Mouse (Mus musculus) heart, adult 18-20 months (tissue): ENCODE measurements around the gene Acacb. TPM values are rescaled to one million over a fixed set of nuclear protein-coding genes. Genes with fewer than 3 reads are reported as not detected.
A peak's percentile ranks its signal among the peaks of the same experiment; 100 is the strongest.

Experiments used
- DNase-seq, 2 experiments: peaks; one replicate each; pipeline ENCODE4 v3.0.0; 2021 to 2022; ENCODE audit warnings: mixed read lengths in 1 of 2
- total RNA-seq, 2 experiments: library from RNA; stranded (reverse); gene quantifications; 2 replicates each; pipeline ENCODE4 v1.2.3; 2021

Acacb gene
- total RNA-seq, 2 experiments from 2014 or later = 238 to 247 TPM

DNA sequence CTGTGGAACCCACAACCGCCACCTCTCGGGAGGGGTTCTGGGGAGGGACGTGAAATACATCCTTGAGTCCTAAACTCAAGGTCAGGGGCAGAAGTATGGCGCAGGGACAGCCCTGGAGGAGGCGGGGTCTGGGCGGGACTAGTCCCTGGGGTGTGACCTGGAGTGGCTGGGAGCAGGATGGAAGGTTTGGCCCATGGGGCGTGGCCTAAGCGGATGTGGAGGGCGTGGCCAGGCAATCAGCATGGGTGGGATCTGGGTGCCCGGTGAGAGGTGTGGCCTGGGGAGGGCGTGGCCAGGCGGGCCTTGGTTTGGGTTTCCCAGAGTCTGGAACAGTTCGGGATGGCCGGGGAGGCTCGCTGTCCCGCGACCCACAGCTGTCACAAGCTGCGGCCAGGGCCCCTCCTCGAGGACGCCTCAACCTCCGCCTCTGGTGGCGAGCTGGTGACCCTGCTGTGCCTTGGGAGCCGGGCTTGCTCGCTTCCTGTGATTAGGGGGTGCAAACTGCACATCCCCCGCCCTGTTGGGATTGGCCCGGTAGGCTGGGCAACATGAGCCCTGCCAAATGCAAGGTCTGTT, 29.3 kb downstream of the Acacb start:
- DNase-seq = peak; percentile 98 to 99

DNA sequence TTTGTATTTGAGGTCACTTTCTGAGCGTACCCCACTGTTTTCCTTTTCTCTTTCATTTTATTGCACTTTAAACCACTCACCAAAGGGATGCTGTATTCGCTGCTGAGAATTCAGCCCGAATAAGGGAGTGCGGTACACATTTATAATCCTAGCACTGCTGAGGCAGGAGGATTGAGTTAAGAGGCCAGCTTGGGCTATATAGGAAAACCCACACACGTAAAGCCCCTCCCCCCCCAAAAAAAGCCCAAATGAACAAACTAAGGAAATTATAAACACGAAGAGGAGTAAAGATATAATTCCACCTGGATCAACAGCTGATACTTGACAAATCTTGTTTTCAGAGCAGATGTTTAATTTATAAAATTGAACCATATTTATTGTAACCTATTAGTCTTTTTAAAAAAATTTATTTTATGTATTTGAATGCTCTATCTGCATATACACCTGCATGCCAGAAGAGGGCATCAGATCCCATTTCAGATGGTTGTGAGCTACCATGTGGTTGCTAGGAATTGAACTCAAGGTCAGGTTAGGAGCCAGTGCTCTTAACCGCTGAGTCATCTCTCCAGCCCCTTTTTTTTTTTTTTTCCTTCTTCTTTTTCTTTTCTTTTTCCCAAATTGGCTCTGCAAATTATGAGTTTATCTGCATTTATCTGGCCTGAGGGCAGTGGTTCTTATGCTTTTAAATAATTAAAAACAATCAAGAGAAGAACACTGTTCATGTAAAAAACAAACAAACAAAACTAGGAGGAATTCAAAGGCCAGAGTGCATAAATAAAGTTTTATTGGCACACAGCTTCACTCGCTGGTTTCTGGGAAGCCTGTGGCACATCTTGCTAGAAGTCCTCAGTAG, 30.4 kb downstream of the Acacb start:
- no peak for DNase-seq

DNA sequence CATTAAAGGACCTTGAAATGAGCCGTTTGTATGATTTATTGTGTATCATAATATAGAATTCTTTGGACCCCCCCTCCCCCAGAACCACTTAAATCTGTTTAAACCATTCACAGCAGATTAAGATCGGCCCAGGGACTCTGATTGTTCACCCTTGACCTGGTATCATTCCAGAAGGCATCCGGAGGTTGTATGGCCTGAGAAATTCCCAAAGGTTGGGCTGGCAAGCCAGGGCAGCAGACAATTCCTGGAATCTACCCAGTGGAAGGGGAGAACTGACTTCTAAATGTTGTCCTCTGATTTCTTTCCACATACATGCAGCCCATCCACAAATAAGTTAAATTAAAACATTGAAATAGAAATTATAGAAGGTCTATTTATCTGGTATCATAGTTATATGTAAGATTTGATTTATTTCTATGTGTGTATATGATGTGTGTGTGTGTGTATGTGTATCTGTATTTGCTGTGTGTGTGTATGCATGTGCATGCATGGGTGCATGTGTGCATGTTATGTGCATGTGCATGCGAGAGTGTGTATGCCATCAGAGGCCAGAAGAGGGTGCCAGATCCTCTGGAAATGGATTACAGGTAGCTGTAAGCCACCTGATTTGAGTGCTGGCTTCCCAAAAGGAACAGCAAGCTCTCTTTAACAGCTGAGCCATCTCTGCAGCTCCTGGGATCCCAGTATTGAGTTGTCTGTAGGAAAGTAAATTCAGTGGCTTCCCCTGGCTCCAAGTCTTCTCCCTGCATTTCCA, 31.8 kb downstream of the Acacb start:
- DNase-seq = no peak

DNA sequence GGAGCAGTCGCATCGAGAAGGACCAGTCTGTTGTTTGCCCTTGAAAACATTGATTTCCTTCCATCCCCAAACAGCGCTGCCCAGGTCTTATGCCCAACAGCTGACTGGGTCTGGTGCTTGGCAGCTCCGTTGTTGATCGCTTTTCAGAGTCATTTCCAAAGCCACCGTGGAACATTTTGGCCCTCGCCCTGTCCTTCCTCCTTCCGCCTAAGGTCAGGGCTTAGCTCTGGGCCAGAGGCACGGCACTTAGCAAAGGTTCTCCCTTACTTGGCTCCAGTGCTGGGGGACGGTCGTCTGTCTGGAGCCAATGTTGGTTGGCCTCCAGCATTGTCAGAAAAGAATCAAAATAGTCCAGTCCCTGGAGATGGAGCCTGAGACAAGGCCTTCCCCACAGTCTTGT, 33.2 kb downstream of the Acacb start:
- peak; percentile 86 to 93 for DNase-seq

DNA sequence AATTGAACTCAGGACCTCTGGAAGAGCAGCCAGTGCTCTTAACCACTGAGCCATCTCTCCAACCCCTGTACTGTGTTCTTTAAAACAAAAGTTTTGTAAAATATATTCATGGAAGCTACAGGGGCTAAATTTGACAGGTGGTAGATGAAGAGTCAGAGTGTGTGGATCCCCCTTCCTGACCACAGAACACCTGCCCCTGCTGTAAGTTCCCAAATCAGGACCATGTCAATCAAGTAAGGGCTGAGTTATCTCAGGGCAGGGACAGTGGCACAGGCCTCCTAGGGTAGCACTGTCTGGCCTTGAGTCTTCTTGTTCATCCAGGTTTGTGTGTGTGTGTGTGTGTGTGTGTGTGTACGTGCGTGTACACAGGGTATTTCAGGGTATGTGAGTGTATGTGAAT, 37.2 kb downstream of the Acacb start:
- no peak for DNase-seq

DNA sequence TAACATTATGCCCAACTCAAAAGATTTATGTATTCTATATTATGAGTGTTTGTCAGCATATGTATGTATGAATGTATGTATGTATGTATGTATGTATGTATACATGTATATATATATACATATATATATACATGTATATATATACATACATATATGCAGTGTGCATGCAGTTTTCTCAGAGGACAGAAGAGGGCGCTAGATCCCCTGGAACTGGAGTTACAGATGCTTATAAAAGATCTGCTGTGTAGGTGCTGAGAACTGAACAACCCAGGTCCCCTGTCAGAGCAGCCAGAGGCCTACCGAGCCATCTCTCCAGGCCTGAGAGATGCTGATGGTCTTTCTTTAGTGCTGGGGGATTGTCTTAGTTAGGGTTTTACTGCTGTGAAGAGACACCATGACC, 40.8 kb downstream of the Acacb start:
- no peak for DNase-seq

DNA sequence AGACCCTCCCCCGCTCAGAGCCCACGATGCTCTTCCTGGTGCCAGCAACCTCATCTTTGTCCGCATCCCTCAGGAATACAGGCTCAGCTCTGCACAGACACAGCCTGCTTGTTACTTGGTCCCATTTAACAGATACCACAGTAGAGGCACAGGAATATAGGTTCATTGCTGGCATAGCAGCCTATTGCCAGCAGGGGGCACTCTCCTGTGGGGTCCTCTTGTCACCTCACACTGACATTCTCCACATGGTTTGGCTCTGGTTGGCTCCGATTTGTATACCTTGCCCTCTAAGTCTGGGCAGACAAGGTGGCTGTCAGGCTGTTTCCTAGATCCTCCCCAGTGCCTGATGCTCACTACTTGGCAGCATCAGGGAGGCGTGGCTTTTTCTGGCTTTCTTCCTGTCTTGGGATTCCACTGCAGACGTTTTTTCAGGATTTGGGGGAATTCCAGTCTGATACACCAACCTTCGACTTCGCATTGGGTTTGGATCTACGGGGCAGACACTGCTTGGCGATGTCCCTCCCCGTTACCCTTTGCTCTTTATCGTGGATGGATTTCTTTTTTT, 42.6 kb downstream of the Acacb start:
- DNase-seq = peak in 1 of 2 experiments; percentile 45

DNA sequence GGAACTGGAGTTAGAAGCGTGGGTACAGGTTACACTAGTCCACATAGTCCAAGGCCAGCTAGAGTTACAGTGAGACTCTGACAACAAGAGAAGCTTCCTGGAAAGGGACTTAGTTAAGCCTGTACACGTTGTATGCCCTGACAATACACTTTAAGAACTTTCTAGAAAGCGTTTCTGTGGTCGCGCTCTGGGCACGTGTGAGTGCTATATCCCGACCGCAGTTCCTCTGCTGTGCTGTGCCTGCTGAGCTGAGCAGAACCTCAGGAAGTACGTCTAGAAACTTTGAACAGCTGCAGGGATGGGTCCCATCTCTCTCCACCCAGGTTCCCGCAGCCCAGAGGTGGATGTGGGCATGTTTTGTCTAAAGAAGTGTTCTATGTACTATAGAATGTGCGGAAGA, 47.8 kb downstream of the Acacb start:
- no peak for DNase-seq

DNA sequence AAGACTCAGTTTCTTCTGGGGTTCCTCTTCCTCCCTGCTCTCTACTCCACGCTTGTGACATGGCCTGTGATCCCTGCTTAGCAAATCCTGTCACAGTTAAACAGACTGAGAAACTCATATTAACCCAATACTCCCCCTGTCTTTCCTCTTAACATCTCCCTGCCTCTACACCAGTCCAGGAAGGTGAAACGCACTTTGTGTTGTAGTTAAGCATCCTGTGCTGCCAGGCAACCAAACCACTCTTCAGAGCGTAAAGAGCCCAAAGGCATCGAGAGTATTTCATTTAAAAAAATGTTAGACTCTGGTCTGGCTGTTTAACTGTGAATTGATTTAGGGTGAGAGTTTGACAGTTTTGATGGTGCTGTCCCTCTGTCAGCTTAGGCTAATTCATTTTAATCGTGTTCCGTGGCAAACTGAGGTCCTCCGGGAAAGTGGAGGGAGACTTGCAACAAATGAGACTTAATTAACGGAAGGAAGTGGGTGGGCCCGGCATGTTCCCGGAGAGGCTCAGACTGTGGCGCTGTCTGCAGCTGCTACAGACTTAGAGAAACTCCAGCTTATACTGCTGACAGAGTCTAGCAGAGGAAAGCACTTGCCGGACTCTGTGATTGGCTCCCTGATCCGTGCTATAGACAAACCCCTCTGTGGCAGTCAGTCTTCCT, 52.9 kb downstream of the Acacb start:
- DNase-seq = peak; percentile 52 to 81

DNA sequence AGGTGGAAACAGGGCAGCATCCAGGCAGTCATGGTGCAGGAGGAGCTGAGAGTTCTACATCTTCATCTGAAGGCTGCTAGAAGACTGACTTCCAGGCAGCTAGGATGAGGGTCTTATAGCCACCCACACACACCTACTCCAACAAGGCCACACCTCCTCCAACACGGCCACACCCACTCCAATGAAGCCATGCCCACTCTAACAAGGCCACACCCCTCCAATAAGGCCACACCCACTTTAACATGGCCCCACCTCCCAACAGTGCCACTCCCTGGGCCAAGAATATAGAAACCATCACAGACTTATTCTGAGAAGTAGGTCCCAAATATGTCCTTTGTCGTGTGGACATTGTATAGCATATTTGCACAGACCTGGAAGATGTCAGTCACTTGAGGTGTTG, 59.8 kb downstream of the Acacb start:
- no peak for DNase-seq

DNA sequence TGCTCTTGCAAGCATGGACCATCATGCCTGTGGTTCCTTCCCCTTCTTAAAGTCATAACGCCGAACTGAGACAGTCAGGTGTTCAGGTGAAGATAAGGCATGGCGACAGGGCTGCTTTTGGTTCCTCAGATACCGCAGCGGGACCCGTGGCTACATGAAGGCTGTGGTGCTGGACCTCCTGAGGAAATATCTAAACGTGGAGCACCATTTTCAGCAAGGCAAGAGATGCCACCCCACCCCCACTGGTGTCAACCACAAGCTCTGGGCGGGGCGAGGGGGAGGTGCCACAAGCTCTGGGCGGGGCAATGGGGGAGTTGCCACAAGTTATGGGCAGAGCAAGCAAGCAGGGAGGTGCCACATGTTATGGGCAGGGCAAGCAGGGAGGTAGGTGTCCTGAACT, 66.8 kb downstream of the Acacb start:
- no peak for DNase-seq

DNA sequence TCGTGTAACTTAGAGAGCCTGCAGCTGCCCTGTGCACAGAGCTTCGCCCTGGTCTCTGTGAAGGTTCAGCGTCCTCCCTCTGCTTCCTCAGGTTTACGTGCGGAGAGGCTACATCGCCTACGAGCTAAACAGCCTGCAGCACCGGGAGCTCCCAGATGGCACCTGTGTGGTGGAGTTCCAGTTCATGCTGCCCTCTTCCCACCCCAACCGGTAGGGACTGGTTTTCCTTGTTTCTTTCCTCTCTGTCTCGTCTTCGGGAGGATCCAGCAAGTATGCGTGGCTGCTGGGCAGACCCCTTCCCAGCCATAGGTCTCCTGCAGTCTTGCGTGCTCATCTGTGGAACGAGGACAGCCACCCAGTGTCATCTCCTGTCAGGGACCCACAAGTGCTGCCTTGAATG, 72.4 kb downstream of the Acacb start:
- DNase-seq = no peak

DNA sequence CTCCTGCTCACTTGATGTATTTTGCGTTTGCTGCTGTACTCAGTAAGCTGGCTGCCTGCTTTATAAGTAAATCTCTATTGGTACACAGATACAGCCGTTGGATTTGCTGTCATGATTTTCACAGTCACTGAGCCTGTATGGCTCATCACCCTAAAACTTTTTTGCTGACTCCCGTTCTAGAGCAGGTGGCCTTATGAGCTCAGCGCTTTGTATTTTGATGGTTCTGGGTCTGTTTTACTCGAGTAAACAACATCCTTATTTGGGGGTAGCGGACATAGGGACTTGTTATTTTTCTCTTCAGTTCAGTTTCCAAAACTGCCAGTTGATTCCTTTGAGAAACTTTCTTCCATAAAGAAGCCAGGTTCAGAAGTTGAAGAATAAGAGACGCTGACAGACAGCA, 79.7 kb downstream of the Acacb start:
- DNase-seq = no peak

DNA sequence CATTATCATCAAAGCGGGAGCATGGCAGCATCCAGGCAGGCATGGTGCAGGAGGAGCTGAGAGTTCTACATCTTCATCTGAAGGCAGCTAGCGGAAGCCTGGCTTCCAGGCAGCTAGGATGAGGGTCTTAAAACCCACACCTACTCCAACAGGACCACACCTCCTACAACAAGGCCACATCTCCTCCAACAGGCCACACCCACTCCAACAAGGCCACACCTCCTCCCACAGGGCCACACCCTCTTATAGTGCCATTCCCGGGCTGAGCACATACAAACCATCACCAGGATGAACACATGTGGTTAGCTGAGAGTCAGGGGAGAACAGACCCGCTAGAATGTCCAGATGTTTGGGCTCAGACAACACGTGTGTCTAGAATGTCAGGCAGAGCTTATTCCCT, 82.6 kb downstream of the Acacb start:
- DNase-seq = no peak

DNA sequence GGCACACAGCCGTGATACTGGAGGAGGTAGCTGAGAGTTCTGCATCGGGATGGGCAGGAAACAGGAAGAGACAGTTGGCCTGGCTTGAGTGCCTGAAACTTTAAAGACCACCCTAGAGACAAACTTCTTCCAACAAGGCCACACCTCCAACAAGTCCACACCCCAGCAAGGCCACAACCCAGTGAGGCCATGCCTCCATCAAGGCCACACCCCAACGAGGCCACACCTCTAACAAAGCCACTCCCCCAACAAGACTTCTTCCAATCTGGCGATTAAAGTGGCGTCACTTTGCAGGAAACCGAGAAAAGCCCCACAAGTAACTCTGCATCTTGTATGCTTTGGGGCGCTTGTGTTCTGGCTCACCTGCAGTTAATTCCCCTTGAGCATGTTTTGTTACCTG, 92.6 kb downstream of the Acacb start:
- no peak for DNase-seq

DNA sequence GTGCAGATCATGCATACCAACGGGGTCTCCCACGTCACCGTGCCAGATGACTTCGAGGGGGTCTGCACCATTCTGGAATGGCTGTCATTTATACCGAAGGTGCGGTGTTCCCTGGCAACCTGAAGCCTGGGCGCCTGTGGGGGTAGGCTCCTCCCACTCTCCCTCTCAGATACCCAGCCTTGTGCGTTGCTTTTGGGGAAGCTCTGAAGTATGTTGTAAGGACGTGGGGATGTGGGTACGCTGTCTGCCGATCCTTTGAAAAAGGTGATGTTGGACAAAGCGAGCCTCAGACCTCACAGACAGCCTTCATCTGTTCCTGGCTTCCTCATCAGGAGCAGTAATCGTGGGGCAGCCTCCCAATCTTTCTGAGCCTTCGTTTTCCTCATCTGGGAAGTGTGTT, 93.4 kb downstream of the Acacb start:
- no peak for DNase-seq

DNA sequence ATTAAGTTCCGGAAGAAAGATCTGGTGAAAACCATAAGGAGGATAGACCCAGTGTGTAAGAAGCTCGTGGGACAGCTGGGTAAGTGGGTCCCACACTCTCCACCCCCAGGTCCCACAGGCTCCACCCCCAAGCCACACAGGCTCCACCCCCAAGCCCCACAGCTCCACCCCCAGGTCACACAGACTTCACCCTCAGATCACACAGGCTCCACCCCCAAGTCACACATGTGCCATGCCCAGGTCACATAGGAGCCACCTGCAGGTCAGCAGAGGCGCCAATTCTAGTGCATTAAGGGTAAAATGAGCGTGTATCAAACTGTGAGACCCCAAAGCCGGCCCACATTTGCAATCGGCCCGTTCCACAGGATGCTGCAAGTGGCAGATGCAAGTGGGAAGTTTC, 100.1 kb downstream of the Acacb start:
- DNase-seq = no peak

DNA sequence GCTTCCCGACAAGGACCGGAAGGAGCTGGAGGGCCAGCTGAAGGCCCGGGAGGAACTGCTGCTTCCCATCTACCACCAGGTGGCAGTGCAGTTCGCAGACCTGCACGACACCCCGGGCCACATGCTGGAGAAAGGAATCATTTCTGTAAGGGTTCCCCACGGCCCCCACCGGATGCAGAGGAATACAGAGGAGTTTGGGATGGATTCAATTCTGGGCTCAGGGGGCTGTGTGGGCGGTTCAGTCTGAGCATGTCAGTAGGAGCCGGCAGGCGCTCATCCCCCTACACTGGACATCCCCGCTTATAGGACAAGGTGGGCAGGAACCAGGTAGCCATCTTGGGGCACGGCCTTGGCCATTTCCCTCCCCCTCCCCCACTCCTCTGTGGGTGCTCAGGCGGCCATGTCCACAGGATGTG, 101.8 kb downstream of the Acacb start:
- peak; percentile 56 to 78 for DNase-seq

DNA sequence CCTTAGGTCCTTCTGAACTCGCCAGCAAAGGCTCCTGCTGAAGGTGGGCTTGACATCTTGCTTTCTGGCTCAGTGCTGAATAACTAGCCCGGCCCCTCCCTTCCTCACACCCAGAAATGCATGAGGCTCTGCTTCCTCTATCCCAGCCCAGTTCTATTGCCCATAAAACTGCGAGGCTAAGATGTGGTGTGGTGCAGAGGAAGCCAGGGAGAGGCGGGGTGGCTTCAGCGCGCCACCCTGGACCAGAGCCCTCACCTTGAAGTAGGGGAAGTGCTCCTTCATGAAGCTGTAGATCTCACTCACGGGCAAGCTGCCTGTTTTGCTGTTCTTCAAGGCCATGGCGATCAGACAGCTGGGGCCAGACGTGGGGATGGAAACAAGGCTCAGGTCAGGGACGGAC, 113.2 kb downstream of the Acacb start:
- no peak for DNase-seq

DNA sequence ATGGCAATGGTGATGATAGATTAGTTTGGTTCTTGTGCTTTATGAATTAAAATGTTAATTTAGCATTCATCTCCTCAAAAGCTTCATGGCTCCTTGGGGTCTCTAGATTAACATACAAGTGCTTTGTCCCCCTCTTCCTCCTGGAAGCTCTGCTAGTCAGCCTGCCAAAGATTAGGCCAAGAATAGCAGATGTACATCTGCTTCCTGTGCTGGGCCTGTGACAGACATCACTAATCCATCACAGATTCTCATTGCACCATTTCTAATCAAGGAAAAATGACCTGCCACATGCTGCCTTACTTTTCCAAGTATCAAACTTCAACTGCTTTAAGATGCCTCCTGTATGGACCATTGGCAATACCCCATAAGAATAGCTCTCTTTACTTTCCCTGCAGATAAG, 115.2 kb downstream of the Acacb start:
- no peak for DNase-seq

DNA sequence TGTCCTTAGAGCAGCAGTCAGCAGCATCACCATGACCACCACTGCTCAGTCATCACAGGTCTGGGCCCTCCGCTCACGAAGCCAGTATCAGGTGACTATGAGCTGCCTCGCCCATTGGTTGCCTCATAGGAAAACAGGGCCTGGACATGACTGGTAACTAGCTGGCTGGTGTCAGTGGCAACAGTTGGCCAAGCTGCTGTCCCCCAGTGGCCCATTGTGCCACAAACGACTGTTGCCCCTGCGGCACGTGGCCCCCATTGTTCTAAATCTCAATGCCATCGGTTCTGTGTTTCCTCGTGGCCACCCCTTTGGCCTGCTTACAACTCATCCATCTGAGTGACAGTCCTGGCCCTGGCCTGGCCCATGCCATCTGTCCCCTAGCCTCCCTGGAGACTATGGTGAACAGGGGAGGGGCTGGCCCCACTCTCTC, 117.7 kb downstream of the Acacb start:
- no peak for DNase-seq

DNA sequence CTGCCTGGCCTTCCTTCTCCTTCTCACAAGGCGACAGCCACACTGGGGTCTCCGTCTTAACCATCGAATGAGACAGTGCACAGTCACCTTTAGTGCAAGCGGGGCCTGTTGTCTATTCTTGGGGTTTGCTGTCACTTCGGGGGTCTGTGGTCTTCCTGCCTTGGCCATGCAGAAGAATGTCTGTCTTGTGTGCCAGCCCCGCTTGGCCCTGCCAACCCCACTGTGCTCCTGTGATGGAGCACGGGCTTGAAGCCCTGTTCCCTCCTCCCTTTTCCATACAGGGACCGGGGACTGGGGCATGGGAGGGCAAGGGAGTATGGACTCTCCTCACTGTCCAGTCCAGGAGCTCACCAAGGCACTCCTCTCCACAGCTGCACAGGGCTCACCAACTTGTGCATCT, 118.5 kb downstream of the Acacb start:
- DNase-seq = no peak
